In the genomic region with DNA sequence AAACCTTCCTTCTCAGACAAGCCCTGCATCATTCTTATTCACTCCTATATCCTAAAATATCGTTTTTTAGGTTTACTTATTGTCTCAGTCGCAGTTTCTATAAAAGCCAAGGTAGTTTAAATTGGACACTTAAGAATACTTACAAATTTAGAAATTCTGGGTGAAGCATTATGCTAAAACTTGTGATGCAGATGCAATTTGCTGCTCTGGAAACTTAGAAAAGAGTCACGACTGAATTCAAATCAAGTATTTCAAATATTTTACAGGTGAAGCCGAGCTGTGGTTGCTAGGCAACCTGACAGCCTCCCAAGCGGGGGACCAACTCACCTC, we compare ENCODE assay signal across 8 mouse cellular contexts. TPM values are rescaled to one million over a fixed set of nuclear protein-coding genes. Genes with fewer than 3 reads are reported as not detected.
DNase-seq lines count a peak whose midpoint lies in the region; ATAC-seq lines count a peak whose summit lies in the region.

No protein-coding gene starts in this region.

- peaks cover 29% of the 10 kb centered on the region for H3K4me1 ChIP-seq in lung, embryonic 15.5 days
- peaks cover 38% of the 10 kb centered on the region for H3K4me1 ChIP-seq in forebrain, embryonic 12.5 days
- H3K4me1 ChIP-seq in limb, embryonic 11.5 days (ENCODE audit: control insufficient read depth, insufficient read depth, low read length), result no peaks in the 10 kb centered on the region
- peaks cover 45% of the 10 kb centered on the region for H3K4me1 ChIP-seq in neural tube, embryonic 15.5 days

- no peaks in the 10 kb centered on the region for H3K27me3 ChIP-seq in lung, embryonic 15.5 days
- no peaks in the 10 kb centered on the region for H3K27me3 ChIP-seq in forebrain, embryonic 12.5 days
- H3K27me3 ChIP-seq in limb, embryonic 11.5 days (ENCODE audit: control insufficient read depth, insufficient read depth, low read length), result no peaks in the 10 kb centered on the region
- no peaks in the 10 kb centered on the region for H3K27me3 ChIP-seq in neural tube, embryonic 15.5 days (replicated peaks)

- 7% methylated on average over 5 of the region's 5 CpGs for WGBS in lung, embryonic 15.5 days
- 5% methylated on average over 5 of the region's 5 CpGs for WGBS in forebrain, embryonic 12.5 days
- WGBS in limb, embryonic 11.5 days, result 13% methylated on average over 5 of the region's 5 CpGs
- WGBS in neural tube, embryonic 15.5 days, result 7% methylated on average over 5 of the region's 5 CpGs

- no peak for DNase-seq in lung, postnatal 25 days (ENCODE audit: low spot score)
- no peak for DNase-seq in limb, embryonic 11.5 days (ENCODE audit: low spot score)
- DNase-seq in adipocyte (ENCODE audit: low spot score), result no peak
- no peak for DNase-seq in layer of hippocampus, postnatal 36 days
- no peak for DNase-seq in spleen, postnatal 10 days (ENCODE audit: low spot score in 2 of 2)

- ATAC-seq in lung, embryonic 15.5 days (ENCODE audit: borderline replicate concordance, extremely low read depth, low FRiP score, low TSS enrichment), result no peak
- no peak for ATAC-seq in forebrain, embryonic 12.5 days (ENCODE audit: low FRiP score)
- no peak for ATAC-seq in limb, embryonic 11.5 days (ENCODE audit: insufficient number of reproducible peaks, low FRiP score, low TSS enrichment, low read depth)
- no peak for ATAC-seq in neural tube, embryonic 15.5 days (ENCODE audit: low FRiP score)

- no peak overlapping the region for H3K9ac ChIP-seq in lung, embryonic 15.5 days
- H3K9ac ChIP-seq in forebrain, embryonic 12.5 days, result no peak overlapping the region
- no peak overlapping the region for H3K9ac ChIP-seq in limb, embryonic 11.5 days (ENCODE audit: low read length)
- 0 out of 2 replicates have a peak overlapping the region, but pooled peaks have one; percentile 11 for H3K9ac ChIP-seq in neural tube, embryonic 15.5 days (replicated peaks)

- peak overlapping the region; percentile 74 for H3K4me3 ChIP-seq in lung, embryonic 15.5 days
- peak overlapping the region; percentile 96 for H3K4me3 ChIP-seq in forebrain, embryonic 12.5 days (replicated peaks)
- 0 out of 2 replicates have a peak overlapping the region, but pooled peaks have one; percentile 16 for H3K4me3 ChIP-seq in limb, embryonic 11.5 days (ENCODE audit: low read depth, low read length)
- H3K4me3 ChIP-seq in neural tube, embryonic 15.5 days (replicated peaks), result peak overlapping the region; percentile 78

- H3K36me3 ChIP-seq in lung, embryonic 15.5 days, result 0 out of 2 replicates have a peak, but pooled peaks cover 4% of the 10 kb centered on the region
- H3K36me3 ChIP-seq in forebrain, embryonic 12.5 days (replicated peaks), result peaks cover 9% of the 10 kb centered on the region
- no peaks in the 10 kb centered on the region for H3K36me3 ChIP-seq in limb, embryonic 11.5 days (ENCODE audit: control insufficient read depth, insufficient read depth, low read length)
- H3K36me3 ChIP-seq in neural tube, embryonic 15.5 days, result no peaks in the 10 kb centered on the region

- H3K9me3 ChIP-seq in lung, embryonic 15.5 days, result no peaks in the 10 kb centered on the region
- H3K9me3 ChIP-seq in forebrain, embryonic 12.5 days, result no peaks in the 10 kb centered on the region
- no peaks in the 10 kb centered on the region for H3K9me3 ChIP-seq in limb, embryonic 11.5 days (ENCODE audit: control insufficient read depth, low read length)
- H3K9me3 ChIP-seq in neural tube, embryonic 15.5 days (replicated peaks), result no peaks in the 10 kb centered on the region

- H3K27ac ChIP-seq in lung, embryonic 15.5 days, result peak overlapping the region; percentile 51
- H3K27ac ChIP-seq in forebrain, embryonic 12.5 days, result peak overlapping the region; percentile 53; the same call in 1 of the 2 replicates
- H3K27ac ChIP-seq in limb, embryonic 11.5 days (replicated peaks; ENCODE audit: low read depth, low read length), result no peak overlapping the region
- peak overlapping the region; percentile 84 for H3K27ac ChIP-seq in neural tube, embryonic 15.5 days (replicated peaks)

- H3K4me2 ChIP-seq in lung, embryonic 15.5 days, result peak overlapping the region; percentile 48
- peak overlapping the region; percentile 49 for H3K4me2 ChIP-seq in forebrain, embryonic 12.5 days
- peak overlapping the region; percentile 30; the same call in 1 of the 2 replicates for H3K4me2 ChIP-seq in limb, embryonic 11.5 days (ENCODE audit: low read depth, severe bottlenecking)
- peak overlapping the region; percentile 52 for H3K4me2 ChIP-seq in neural tube, embryonic 15.5 days

RNA-seq across cellular contexts. Expression of gene Hmgcs1, which starts 0.5 kb away (rescaled TPM):
- polyA plus RNA-seq in lung, embryonic 15.5 days (2015; fragmentation: Nextera tagmentation; extraction: Ambion mirVana), result 109 and 115 TPM in 2 replicates
- 399 and 410 TPM in 2 replicates for polyA plus RNA-seq in forebrain, embryonic 12.5 days (2016; fragmentation: Nextera tagmentation; extraction: Ambion mirVana)
- polyA plus RNA-seq in limb, embryonic 11.5 days (2014; fragmentation: Nextera tagmentation; extraction: Ambion mirVana), result 212 and 221 TPM in 2 replicates
- 443 and 497 TPM in 2 replicates for polyA plus RNA-seq in neural tube, embryonic 15.5 days (2015; fragmentation: Nextera tagmentation; extraction: Ambion mirVana)
- 100 to 1,000 TPM; 217 to 241 TPM for total RNA-seq in layer of hippocampus, postnatal 36 days (2021)

Comparison
In these comparisons a context has a peak if more than half of its experiments do, and no peak if none do; other contexts are left out.
1. H3K4me3 ChIP-seq: peak in every context shown above with its lines; median percentile 96 in forebrain, embryonic 12.5 days; 78 in neural tube, embryonic 15.5 days; 74 in lung, embryonic 15.5 days; 16 in limb, embryonic 11.5 days.